Mouse (Mus musculus) right cerebral cortex, postnatal 36 days (tissue): ENCODE measurements at regions not wholly inside any gene's neighbourhood (a gene's known extent, or its start where the extent isn't known, plus 50 kb on each side); places are given as distances from the start of the nearest gene placed in this dataset.
"Not testable (repeated sequence)": the region's sequence is repeated elsewhere in the genome, so short reads cannot be mapped to it uniquely, and the experiment has no call there.

Experiments
- DNase-seq, 2 experiments: peaks; one replicate each; pipeline ENCODE4 v3.0.0; 2022; ENCODE audit warnings: low spot score in 2 of 2, mixed read lengths in 1 of 2

- no peak for DNase-seq
These were observed 195.6 kb upstream of the Ctso start for GRCm38 (mm10) chr3:81736838-81737237.

GRCm38 (mm10) chr3:81742124-81742523 is 190.3 kb upstream of the Ctso start:
- no peak for DNase-seq

- DNase-seq = no peak
These were observed 182.2 kb upstream of the Ctso start for GRCm38 (mm10) chr3:81750164-81750563.

GRCm38 (mm10) chr3:81752955-81753354 is 179.4 kb upstream of the Ctso start:
- no peak for DNase-seq

- no peak for DNase-seq
These were observed 172.0 kb upstream of the Ctso start for GRCm38 (mm10) chr3:81760383-81760782.

GRCm38 (mm10) chr3:81760914-81761313 is 171.5 kb upstream of the Ctso start:
- DNase-seq = no peak

GRCm38 (mm10) chr3:81771812-81772211 is 160.6 kb upstream of the Ctso start:
- no peak for DNase-seq

- no peak for DNase-seq
These were observed 159.4 kb upstream of the Ctso start for GRCm38 (mm10) chr3:81773012-81773411.

- no peak for DNase-seq
These were observed 150.3 kb upstream of the Ctso start for GRCm38 (mm10) chr3:81782081-81782480.

- peak; percentile 20 to 33 for DNase-seq
These were observed 149.4 kb upstream of the Ctso start for GRCm38 (mm10) chr3:81782921-81783541.

- no peak for DNase-seq
These were observed 143.5 kb upstream of the Ctso start for GRCm38 (mm10) chr3:81788915-81789314.

- no peak for DNase-seq
These were observed 142.7 kb upstream of the Ctso start for GRCm38 (mm10) chr3:81789664-81790063.

- no peak for DNase-seq
These were observed 130.3 kb upstream of the Ctso start for GRCm38 (mm10) chr3:81802096-81802495.

- DNase-seq = no peak
These were observed 126.7 kb upstream of the Ctso start for GRCm38 (mm10) chr3:81805745-81806144.

- DNase-seq = peak in 1 of 2 experiments; percentile 7
These were observed 122.8 kb upstream of the Ctso start for GRCm38 (mm10) chr3:81809604-81810003.

- DNase-seq = no peak
These were observed 112.1 kb upstream of the Ctso start for GRCm38 (mm10) chr3:81820304-81820703.

GRCm38 (mm10) chr3:81829525-81829924 is 102.9 kb upstream of the Ctso start:
- DNase-seq = no peak

- peak; percentile 20 to 28 for DNase-seq
These were observed 102.3 kb upstream of the Ctso start for GRCm38 (mm10) chr3:81829966-81830599.

- no peak for DNase-seq
These were observed 96.8 kb upstream of the Ctso start for GRCm38 (mm10) chr3:81835380-81836157.

- DNase-seq = no peak
These were observed 95.9 kb upstream of the Ctso start for GRCm38 (mm10) chr3:81836478-81836877.

GRCm38 (mm10) chr3:81838121-81838520 is 94.3 kb upstream of the Ctso start:
- not testable (repeated sequence) for DNase-seq

GRCm38 (mm10) chr3:81864487-81864886 is 67.9 kb upstream of the Ctso start:
- DNase-seq = no peak
